Mouse (Mus musculus): ENCODE measurements around the gene Lars2. TPM values are rescaled to one million over a fixed set of nuclear protein-coding genes. Genes with fewer than 3 reads are reported as not detected.
"Not testable (repeated sequence)": the region's sequence is repeated elsewhere in the genome, so short reads cannot be mapped to it uniquely, and the experiment has no call there.

Lars2 gene
- polyA plus RNA-seq, 1 experiment from 2014 or later, result 819 TPM

DNA sequence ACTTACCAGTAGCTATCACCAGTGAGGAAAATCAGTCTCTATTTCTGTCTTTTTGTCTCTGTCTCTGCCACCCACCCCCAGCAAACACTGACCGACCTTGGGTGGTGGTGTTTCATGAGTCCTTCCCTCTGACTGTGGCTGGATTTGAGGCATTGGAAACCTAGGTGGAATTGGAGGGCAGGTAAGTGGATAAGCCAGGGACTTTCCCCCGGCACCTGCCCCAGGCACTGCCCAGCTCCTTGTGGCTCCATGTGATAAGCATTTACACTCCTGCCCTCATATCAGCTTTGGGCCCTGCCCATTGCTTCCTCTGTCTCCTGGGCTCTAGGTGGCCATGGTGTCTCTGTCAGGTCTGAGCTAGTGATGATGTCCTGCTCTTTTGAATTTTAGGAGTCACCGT, 19.6 kb downstream of the Lars2 start:
- Histone ChIP-seq H3K9me3 (ENCODE audit: control insufficient read depth, low read length) (no peaks in the 10 kb centered on the region), H3K36me3 (ENCODE audit: control insufficient read depth, insufficient read depth, low read length) (no peaks in the 10 kb centered on the region), H3K27ac (ENCODE audit: low read length) (no peak overlapping the region), H3K9ac (ENCODE audit: low read length) (no peak overlapping the region), H3K27me3 (ENCODE audit: control insufficient read depth, insufficient read depth, low read depth, low read length) (no peaks in the 10 kb centered on the region), H3K4me3 (ENCODE audit: low read length) (no peak overlapping the region), H3K4me2 (ENCODE audit: low read depth, low read length) (no peak overlapping the region), H3K4me1 (replicated peaks; ENCODE audit: control insufficient read depth, insufficient read depth, low read length) (no peaks in the 10 kb centered on the region)
- ATAC-seq (ENCODE audit: low read depth), result no peak
- WGBS, result 91% methylated on average over 3 of the region's 3 CpGs

DNA sequence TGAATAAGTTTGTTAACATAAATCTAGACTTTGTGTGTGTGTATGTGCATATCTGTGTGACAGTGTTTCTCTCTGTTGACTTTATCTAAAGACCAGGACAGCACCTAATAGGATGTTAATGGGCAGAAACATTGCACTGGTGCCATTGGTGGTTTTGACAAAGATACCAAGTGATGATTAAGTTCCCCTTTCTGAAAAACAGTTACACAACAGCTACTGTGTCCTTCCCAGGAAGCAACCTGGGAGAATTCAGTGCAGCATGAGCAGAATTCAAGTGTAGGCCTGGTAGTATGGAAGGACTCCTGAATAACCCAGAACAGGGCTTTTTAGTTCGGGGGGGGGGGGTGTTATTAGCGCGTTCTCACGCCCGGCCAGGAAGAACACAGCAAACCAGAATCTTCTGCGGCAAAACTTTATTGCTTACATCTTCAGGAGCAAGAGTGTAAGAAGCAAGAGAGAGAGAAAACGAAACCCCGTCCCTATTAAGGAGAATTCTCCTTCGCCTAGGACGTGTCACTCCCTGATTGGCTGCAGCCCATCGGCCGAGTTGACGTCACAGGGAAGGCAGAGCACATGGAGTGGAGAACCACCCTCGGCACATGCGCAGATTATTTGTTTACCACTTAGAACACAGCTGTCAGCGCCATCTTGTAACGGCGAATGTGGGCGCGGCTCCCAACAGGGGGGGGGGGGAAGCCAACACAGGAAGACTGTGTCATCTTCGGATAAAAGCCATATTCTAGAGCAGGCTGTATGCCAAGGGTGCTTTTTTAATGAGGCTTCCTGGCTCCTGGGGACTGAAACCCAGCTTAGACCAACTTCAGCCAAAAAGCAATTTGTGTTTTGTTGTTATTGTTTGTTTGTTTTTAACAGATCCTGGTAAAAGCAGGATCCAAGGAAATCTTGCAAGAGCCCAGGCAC, 21.6 kb downstream of the Lars2 start:
- H3K9ac ChIP-seq (ENCODE audit: low read length); H3K4me1 ChIP-seq (replicated peaks; ENCODE audit: control insufficient read depth, insufficient read depth, low read length); ATAC-seq (ENCODE audit: low read depth); H3K4me3 ChIP-seq (ENCODE audit: low read length); H3K9me3 ChIP-seq (ENCODE audit: control insufficient read depth, low read length); H3K36me3 ChIP-seq (ENCODE audit: control insufficient read depth, insufficient read depth, low read length); H3K4me2 ChIP-seq (ENCODE audit: low read depth, low read length); H3K27me3 ChIP-seq (ENCODE audit: control insufficient read depth, insufficient read depth, low read depth, low read length); H3K27ac ChIP-seq (ENCODE audit: low read length): not testable (repeated sequence)
- WGBS, result 91% methylated on average over 11 of the region's 21 CpGs

DNA sequence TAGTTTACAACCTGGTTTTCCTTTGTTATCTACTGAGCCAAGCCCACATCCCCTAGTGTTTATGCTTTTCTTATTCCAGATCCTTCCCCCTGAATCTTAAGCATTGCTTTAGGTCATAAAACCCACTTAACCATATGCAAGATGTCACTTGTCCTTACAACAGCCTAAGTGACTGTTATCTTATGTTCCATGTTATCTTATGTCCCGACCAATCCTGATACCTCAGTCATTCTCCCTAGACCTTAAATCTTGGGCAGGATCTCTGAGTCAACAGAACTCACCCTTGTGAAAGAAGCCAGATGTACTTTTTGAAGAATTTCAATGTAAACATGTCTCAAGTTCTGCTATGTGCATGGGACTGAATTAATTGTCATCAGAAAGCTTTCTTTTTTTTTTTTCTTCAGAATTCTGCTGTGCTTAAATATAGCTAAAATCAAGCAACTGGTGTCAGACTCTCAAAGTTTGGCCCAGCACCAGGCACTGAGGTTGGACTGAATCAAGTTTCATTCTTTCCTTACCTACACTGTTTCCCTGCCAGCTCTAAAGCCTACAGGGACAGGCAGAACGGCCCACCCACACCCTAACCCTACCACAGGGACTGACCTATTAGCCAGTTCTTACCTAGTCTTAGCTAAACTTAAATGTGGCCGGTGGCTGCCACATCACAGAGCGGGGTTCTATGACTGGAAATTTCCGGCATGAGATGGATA, 24.6 kb downstream of the Lars2 start:
- Histone ChIP-seq H3K27ac (ENCODE audit: low read length) (no peak overlapping the region), H3K4me2 (ENCODE audit: low read depth, low read length) (no peak overlapping the region), H3K4me3 (ENCODE audit: low read length) (no peak overlapping the region), H3K27me3 (ENCODE audit: control insufficient read depth, insufficient read depth, low read depth, low read length) (no peaks in the 10 kb centered on the region), H3K9ac (ENCODE audit: low read length) (no peak overlapping the region), H3K36me3 (ENCODE audit: control insufficient read depth, insufficient read depth, low read length) (no peaks in the 10 kb centered on the region), H3K9me3 (ENCODE audit: control insufficient read depth, low read length) (no peaks in the 10 kb centered on the region), H3K4me1 (replicated peaks; ENCODE audit: control insufficient read depth, insufficient read depth, low read length) (no peaks in the 10 kb centered on the region)
- peak; percentile 47; the same call in 1 of the 2 replicates for ATAC-seq (ENCODE audit: low read depth)
- 56% methylated on average over 5 of the region's 5 CpGs for whole genome bisulfite sequencing

DNA sequence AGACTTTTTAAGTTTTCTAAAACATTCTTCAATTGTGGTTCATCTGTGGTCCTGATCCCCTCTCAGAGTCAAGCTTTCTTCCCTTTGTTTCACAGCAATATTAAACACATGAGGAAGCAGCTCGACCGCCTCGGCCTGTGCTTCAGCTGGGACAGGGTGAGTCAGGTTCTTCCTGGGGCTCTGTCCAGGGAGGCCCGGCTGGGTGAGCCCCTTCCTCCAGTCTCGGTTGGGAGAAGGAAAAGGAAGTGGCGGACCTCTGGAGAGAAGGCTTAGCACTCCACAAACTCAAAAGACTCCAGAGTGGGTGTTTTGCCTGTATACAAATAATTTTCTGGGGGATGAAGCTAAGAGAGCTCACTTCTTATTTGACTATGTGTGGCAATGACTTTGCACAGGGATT, 28.1 kb downstream of the Lars2 start:
- ATAC-seq (ENCODE audit: low read depth), result no peak
- Histone ChIP-seq H3K4me3 (ENCODE audit: low read length) (no peak overlapping the region), H3K27ac (ENCODE audit: low read length) (no peak overlapping the region), H3K27me3 (ENCODE audit: control insufficient read depth, insufficient read depth, low read depth, low read length) (no peaks in the 10 kb centered on the region), H3K4me2 (ENCODE audit: low read depth, low read length) (no peak overlapping the region), H3K9me3 (ENCODE audit: control insufficient read depth, low read length) (no peaks in the 10 kb centered on the region), H3K4me1 (replicated peaks; ENCODE audit: control insufficient read depth, insufficient read depth, low read length) (no peaks in the 10 kb centered on the region), H3K36me3 (ENCODE audit: control insufficient read depth, insufficient read depth, low read length) (no peaks in the 10 kb centered on the region), H3K9ac (ENCODE audit: low read length) (no peak overlapping the region)
- 45% methylated on average over 6 of the region's 6 CpGs for WGBS

DNA sequence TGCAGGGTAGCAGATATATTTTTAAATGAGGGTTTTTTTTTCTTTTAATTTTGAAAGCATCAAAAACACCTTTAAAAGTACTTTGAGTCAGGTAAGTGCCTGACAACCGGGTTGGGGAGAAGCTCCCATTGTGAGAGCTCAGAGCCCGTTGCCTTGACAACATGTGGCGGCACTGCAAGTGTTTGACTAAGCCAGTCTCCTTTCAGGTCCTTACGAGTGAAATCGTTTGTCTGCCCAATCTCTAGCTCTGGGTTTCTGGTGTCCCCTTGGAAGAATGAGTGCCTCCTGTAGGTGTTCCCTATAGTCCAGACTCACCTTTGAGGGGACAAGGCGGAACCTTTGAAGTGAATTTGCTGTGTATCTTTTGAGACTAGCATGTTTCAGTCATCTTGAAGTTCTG, 31.0 kb downstream of the Lars2 start:
- WGBS, result 49% methylated on average over 6 of the region's 6 CpGs
- Histone ChIP-seq H3K27ac (ENCODE audit: low read length) (no peak overlapping the region), H3K9ac (ENCODE audit: low read length) (no peak overlapping the region), H3K27me3 (ENCODE audit: control insufficient read depth, insufficient read depth, low read depth, low read length) (no peaks in the 10 kb centered on the region), H3K36me3 (ENCODE audit: control insufficient read depth, insufficient read depth, low read length) (no peaks in the 10 kb centered on the region), H3K4me1 (replicated peaks; ENCODE audit: control insufficient read depth, insufficient read depth, low read length) (no peaks in the 10 kb centered on the region), H3K4me2 (ENCODE audit: low read depth, low read length) (no peak overlapping the region), H3K4me3 (ENCODE audit: low read length) (no peak overlapping the region), H3K9me3 (ENCODE audit: control insufficient read depth, low read length) (no peaks in the 10 kb centered on the region)
- ATAC-seq (ENCODE audit: low read depth), result peak; percentile 26; the same call in 1 of the 2 replicates

DNA sequence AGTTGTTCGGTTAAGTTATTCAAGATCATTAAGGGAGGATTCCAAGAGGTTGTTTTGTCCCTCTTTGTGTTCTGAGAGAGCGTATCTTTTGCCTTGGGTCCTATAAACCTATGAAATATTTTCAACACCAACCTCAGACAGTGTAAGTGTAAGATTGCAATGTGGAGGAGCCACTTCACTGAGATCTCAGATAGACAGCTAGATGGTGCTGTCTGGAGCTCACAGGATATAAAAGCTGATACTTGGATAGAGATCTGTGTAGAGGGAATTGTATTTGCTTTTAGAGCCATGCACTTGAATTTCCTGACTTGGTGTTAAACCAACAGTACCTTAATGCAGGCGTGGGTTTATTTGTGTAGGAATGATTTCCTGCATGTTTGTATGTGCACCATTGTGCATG, 35.5 kb downstream of the Lars2 start:
- Histone ChIP-seq H3K4me3 (ENCODE audit: low read length) (no peak overlapping the region), H3K27me3 (ENCODE audit: control insufficient read depth, insufficient read depth, low read depth, low read length) (no peaks in the 10 kb centered on the region), H3K9ac (ENCODE audit: low read length) (no peak overlapping the region), H3K9me3 (ENCODE audit: control insufficient read depth, low read length) (no peaks in the 10 kb centered on the region), H3K4me1 (replicated peaks; ENCODE audit: control insufficient read depth, insufficient read depth, low read length) (no peaks in the 10 kb centered on the region), H3K36me3 (ENCODE audit: control insufficient read depth, insufficient read depth, low read length) (no peaks in the 10 kb centered on the region), H3K27ac (ENCODE audit: low read length) (no peak overlapping the region), H3K4me2 (ENCODE audit: low read depth, low read length) (no peak overlapping the region)
- 71% methylated on average over 3 of the region's 3 CpGs for WGBS
- no peak for ATAC-seq (ENCODE audit: low read depth)

DNA sequence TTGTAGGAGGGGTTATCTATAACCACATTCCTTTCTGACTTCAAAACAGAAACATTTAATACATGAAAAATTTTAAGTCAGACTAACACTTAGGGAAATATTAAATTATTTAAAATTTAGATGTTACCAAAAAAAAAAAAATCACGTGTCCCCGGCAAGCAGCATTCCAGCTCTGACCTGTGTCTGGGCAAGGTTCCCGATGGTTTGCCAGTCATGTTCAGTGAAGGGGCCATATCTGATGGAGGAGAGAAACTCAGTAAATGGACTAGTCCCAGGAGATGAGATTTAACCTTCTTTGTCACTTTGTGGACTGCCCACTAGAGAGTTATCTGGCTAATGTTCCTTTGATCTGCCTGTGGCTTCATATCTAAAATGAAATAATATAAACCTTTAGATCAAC, 36.3 kb downstream of the Lars2 start:
- ATAC-seq (ENCODE audit: low read depth), result no peak
- no peak overlapping the region for H3K9ac ChIP-seq (ENCODE audit: low read length)
- WGBS, result 32% methylated on average over 3 of the region's 3 CpGs
- no peaks in the 10 kb centered on the region for H3K4me1 ChIP-seq (replicated peaks; ENCODE audit: control insufficient read depth, insufficient read depth, low read length)
- H3K4me3 ChIP-seq (ENCODE audit: low read length), result no peak overlapping the region
- H3K27me3 ChIP-seq (ENCODE audit: control insufficient read depth, insufficient read depth, low read depth, low read length), result no peaks in the 10 kb centered on the region
- H3K4me2 ChIP-seq (ENCODE audit: low read depth, low read length), result no peak overlapping the region
- no peaks in the 10 kb centered on the region for H3K9me3 ChIP-seq (ENCODE audit: control insufficient read depth, low read length)
- H3K27ac ChIP-seq (ENCODE audit: low read length), result no peak overlapping the region
- H3K36me3 ChIP-seq (ENCODE audit: control insufficient read depth, insufficient read depth, low read length), result no peaks in the 10 kb centered on the region

DNA sequence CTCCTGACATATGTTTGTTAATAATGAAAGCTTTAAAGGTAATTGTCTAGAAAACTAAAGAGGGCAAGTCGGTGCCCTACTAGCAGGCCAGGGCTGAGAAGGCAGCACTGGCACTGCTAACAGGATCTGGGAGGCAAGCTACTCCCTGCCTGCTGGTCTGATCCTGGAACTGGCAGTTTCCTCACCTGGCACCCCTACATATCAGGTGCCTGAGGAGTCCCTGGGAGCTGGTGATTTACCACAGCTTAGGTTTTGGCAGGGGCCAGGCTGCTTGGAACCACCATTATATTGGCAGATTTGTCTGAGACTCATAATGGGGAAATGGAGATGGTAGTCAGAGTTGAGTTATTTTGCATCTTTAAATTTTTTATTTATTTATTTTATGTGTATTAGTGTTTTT, 38.5 kb downstream of the Lars2 start:
- Histone ChIP-seq H3K4me1 (replicated peaks; ENCODE audit: control insufficient read depth, insufficient read depth, low read length) (no peaks in the 10 kb centered on the region), H3K4me2 (ENCODE audit: low read depth, low read length) (no peak overlapping the region), H3K27ac (ENCODE audit: low read length) (no peak overlapping the region), H3K9me3 (ENCODE audit: control insufficient read depth, low read length) (no peaks in the 10 kb centered on the region), H3K27me3 (ENCODE audit: control insufficient read depth, insufficient read depth, low read depth, low read length) (no peaks in the 10 kb centered on the region), H3K9ac (ENCODE audit: low read length) (no peak overlapping the region), H3K4me3 (ENCODE audit: low read length) (no peak overlapping the region), H3K36me3 (ENCODE audit: control insufficient read depth, insufficient read depth, low read length) (no peaks in the 10 kb centered on the region)
- 78% methylated on average over 1 of the region's 1 CpGs for WGBS
- ATAC-seq (ENCODE audit: low read depth), result no peak

DNA sequence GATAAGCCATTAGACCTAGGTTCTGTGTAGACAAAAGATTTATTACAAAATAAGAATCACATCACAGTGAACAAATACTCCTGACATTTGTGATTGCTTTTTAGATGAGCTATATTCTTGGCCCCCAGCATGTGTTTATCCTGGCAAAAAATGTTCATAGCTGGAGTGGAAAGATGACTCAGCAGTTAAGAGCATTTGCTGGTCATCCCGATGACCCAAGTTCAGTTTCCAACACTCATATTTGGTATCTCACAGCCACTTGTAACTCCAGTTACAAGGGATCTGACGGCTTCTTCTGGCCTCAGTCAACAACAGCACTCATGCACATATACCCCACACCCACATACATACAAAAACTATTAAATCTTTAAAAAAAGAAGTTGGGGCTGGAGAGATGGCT, 42.0 kb downstream of the Lars2 start:
- Histone ChIP-seq H3K9me3 (ENCODE audit: control insufficient read depth, low read length) (no peaks in the 10 kb centered on the region), H3K36me3 (ENCODE audit: control insufficient read depth, insufficient read depth, low read length) (no peaks in the 10 kb centered on the region), H3K4me1 (replicated peaks; ENCODE audit: control insufficient read depth, insufficient read depth, low read length) (no peaks in the 10 kb centered on the region), H3K4me3 (ENCODE audit: low read length) (no peak overlapping the region), H3K27ac (ENCODE audit: low read length) (no peak overlapping the region), H3K4me2 (ENCODE audit: low read depth, low read length) (no peak overlapping the region), H3K9ac (ENCODE audit: low read length) (no peak overlapping the region), H3K27me3 (ENCODE audit: control insufficient read depth, insufficient read depth, low read depth, low read length) (no peaks in the 10 kb centered on the region)
- ATAC-seq (ENCODE audit: low read depth), result no peak
- 67% methylated on average over 2 of the region's 2 CpGs for WGBS

Measured in lung, embryonic 16.5 days (tissue).